Mouse (Mus musculus) neural tube, embryonic 13.5 days (tissue): ENCODE data around the gene Vmn1r3. TPM values are rescaled to one million over a fixed set of nuclear protein-coding genes. Genes with fewer than 3 reads are reported as not detected.
"Not testable (repeated sequence)": the region's sequence is repeated elsewhere in the genome, so short reads cannot be mapped to it uniquely, and the experiment has no call there.

Experiments
- ATAC-seq: fragments of 200-750 bp; cut with Nextera tagmentation; 2 replicates; pipeline ENCODE4 v1.8.0; 2017; ENCODE audit warnings: low read depth, mild to moderate bottlenecking, moderate TSS enrichment, moderate library complexity
- H3K27ac ChIP-seq: fragments of 300-500 bp; sonication (generic); replicated peaks from 2 replicates; pipeline ENCODE4 v1.5.1; 2015; ENCODE audit warnings: moderate library complexity, mild to moderate bottlenecking, inconsistent platforms
- H3K27me3 ChIP-seq: fragments of 300-500 bp; sonication (generic); 2 replicates; pipeline ENCODE4 v1.6.1; 2015; ENCODE audit warnings: mild to moderate bottlenecking, inconsistent platforms
- H3K36me3 ChIP-seq: fragments of 300-500 bp; sonication (generic); 2 replicates; pipeline ENCODE4 v1.6.1; 2015; ENCODE audit warnings: mild to moderate bottlenecking, inconsistent platforms
- H3K4me1 ChIP-seq: fragments of 300-500 bp; sonication (generic); replicated peaks from 2 replicates; pipeline ENCODE4 v1.6.1; 2015; ENCODE audit warnings: inconsistent platforms
- H3K4me2 ChIP-seq: fragments of 300-500 bp; sonication (generic); 2 replicates; pipeline ENCODE4 v1.6.1; 2015; ENCODE audit warnings: inconsistent platforms, mild to moderate bottlenecking, moderate library complexity
- H3K4me3 ChIP-seq: fragments of 300-500 bp; sonication (generic); 2 replicates; pipeline ENCODE4 v1.5.1; 2015; ENCODE audit warnings: mild to moderate bottlenecking, inconsistent platforms
- H3K9ac ChIP-seq: fragments of 300-500 bp; sonication (generic); 2 replicates; pipeline ENCODE4 v1.6.1; 2015; ENCODE audit warnings: moderate library complexity, mild to moderate bottlenecking, inconsistent platforms
- H3K9me3 ChIP-seq: fragments of 300-500 bp; sonication (generic); 2 replicates; pipeline ENCODE4 v1.6.1; 2016; ENCODE audit warnings: inconsistent platforms
- WGBS: fragments of 180-500 bp; shearing (Covaris S2); methylation state at CpG from one replicate; pipeline ENCODE4 v1.1.7; 2015; 5-methylcytosine and 5-hydroxymethylcytosine counted together
- polyA plus RNA-seq: library from polyadenylated mRNA; unstranded; fragments of >200 nt; fragmentation: Nextera tagmentation; extraction: Ambion mirVana; gene quantifications from 2 replicates; pipeline ENCODE4 v1.2.1, GENCODE M21; 2015

Gene Vmn1r3
- polyA plus RNA-seq, 1 experiment from 2014 or later: not detected

- H3K36me3 ChIP-seq, H3K4me3 ChIP-seq: not testable (repeated sequence)
- WGBS: 64% methylated on average over 1 of the region's 1 CpGs
Observed at GRCm38 (mm10) chr4:3209643-3210217, 24.6 kb upstream of the Vmn1r3 start.

DNA sequence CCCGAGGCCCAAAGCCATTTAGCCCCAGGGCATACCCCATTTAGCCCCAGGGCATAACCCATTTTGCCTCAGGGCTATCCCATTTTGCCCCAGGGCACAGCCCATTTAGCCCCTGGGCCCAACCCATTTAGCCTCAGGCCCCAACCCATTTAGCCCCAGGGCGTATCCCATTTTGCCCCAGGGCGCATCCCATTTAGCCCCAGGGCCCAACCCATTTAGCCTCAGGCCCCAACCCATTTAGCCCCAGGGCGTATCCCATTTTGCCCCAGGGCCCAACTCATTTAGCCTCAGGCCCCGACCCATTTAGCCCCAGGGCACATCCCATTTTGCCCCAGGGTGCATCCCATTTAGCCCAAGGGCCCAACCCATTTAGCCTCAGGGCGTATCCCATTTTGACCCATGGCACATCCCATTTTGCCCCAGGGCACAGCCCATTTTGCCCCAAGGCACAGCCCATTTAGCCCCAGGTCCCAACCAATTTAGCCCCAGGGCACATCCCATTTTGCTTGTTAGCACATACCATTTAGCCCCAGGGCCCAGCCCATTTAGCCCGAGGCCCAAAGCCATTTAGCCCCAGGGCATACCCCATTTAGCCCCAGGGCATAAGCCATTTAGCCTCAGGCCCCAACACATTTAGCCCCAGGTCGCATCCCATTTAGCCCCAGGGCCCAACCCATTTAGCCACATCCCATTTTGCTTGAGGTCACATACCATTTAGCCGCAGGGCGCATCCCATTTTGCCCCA, 8.2 kb downstream of the Vmn1r3 start:
- 86% methylated on average over 10 of the region's 10 CpGs for WGBS
- not testable (repeated sequence) for H3K27ac ChIP-seq, H3K4me1 ChIP-seq, H3K4me3 ChIP-seq, H3K4me2 ChIP-seq, H3K27me3 ChIP-seq, ATAC-seq, H3K9ac ChIP-seq, H3K36me3 ChIP-seq
- peaks cover 56% of the 10 kb centered on the region for H3K9me3 ChIP-seq

More at GRCm38 (mm10) chr4:3209643-3210217, 24.6 kb upstream of the Vmn1r3 start:
- not testable (repeated sequence) for H3K9ac ChIP-seq, ATAC-seq, H3K27ac ChIP-seq, H3K4me1 ChIP-seq, H3K9me3 ChIP-seq, H3K4me2 ChIP-seq, H3K27me3 ChIP-seq

- H3K27ac ChIP-seq, ATAC-seq, H3K4me1 ChIP-seq, H3K27me3 ChIP-seq, H3K9ac ChIP-seq, H3K4me3 ChIP-seq, H3K36me3 ChIP-seq, H3K4me2 ChIP-seq: not testable (repeated sequence)
- H3K9me3 ChIP-seq: peaks cover 54% of the 10 kb centered on the region
- 88% methylated on average over 6 of the region's 6 CpGs for WGBS
Observed at GRCm38 (mm10) chr4:3176195-3176594, 9.0 kb downstream of the Vmn1r3 start.

GRCm38 (mm10) chr4:3175756-3176155, 9.4 kb downstream of the Vmn1r3 start:
- H3K27me3 ChIP-seq, ATAC-seq, H3K36me3 ChIP-seq, H3K4me2 ChIP-seq, H3K9ac ChIP-seq, H3K4me1 ChIP-seq, H3K4me3 ChIP-seq, H3K27ac ChIP-seq: not testable (repeated sequence)
- H3K9me3 ChIP-seq: peaks cover 49% of the 10 kb centered on the region
- 91% methylated on average over 7 of the region's 8 CpGs for WGBS

DNA sequence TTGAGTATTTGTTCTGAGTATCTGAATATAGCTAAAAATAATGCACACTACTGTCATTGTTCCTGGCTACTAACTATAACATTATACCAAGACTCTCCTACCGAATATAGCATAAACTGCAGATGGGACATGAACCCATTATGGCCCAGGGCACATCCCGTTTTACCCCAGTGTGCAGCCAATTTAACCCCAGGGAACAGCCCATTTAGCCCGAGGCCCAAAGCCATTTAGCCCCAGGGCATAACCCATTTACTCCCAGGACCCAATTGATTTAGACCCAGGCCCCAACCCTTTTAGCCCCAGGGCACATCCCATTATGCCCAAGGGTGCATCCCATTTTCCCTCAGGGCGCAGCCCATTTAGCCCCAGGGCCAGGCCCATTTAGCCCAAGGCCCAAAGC, 10.6 kb downstream of the Vmn1r3 start:
- H3K9me3 ChIP-seq: peaks cover 43% of the 10 kb centered on the region
- not testable (repeated sequence) for H3K4me3 ChIP-seq, H3K27ac ChIP-seq, H3K36me3 ChIP-seq, ATAC-seq, H3K27me3 ChIP-seq, H3K4me1 ChIP-seq, H3K4me2 ChIP-seq, H3K9ac ChIP-seq
- 75% methylated on average over 4 of the region's 4 CpGs for WGBS

DNA sequence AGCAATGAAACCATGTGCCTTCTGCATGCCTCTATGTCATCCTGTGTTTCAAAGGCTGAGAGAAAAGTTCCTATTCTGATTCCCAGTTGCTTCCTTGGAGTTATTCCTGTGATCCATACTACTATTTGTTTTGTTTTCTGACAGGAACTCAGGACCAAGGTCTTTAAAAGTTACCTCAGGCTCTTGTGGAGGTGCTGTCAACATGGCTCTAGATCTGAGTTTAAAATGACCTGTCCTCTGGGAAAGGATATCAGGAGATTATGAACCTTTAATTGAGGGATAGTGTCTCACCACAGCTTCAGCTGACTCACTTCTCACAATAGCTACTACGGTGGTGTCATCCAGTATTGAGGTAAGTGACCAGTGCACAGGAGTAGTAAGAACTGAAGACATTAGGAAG, 18.1 kb downstream of the Vmn1r3 start, which contains the start of gene Vmn1r2:
Gene Vmn1r2 (plus strand): TSS at position 301 of the 400 bp plus-strand sequence.
- H3K27me3 ChIP-seq, ATAC-seq, H3K4me2 ChIP-seq, H3K4me3 ChIP-seq, H3K36me3 ChIP-seq, H3K27ac ChIP-seq, H3K4me1 ChIP-seq, H3K9ac ChIP-seq: not testable (repeated sequence)
- no CpG with 5 or more reads among the region's 1 CpGs for whole genome bisulfite sequencing
- peaks cover 18% of the 10 kb centered on the region for H3K9me3 ChIP-seq

DNA sequence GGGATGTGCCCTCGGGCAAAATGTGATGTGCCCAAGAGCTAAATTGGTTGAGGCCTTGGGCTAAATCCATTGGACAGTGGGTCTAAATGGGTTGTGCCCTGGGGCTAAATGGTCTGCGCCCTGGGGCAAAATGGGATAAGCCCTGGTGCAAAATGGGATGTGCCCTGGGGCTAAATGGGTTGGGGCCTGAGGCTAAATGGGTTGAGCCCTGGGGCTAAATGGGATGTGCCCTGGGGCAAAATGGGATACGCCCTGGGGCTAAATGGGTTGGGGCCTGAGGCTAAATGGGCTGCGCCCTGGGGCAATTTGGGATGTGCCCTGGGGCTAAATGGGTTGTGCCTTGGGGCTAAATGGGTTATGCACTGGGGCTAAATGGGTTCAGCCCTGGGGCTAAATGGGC, 20.1 kb downstream of the Vmn1r3 start:
- H3K4me2 ChIP-seq: no peak overlapping the region
- WGBS: 85% methylated on average over 4 of the region's 4 CpGs
- H3K36me3 ChIP-seq: no peaks in the 10 kb centered on the region
- no peaks in the 10 kb centered on the region for H3K27me3 ChIP-seq
- peaks cover 18% of the 10 kb centered on the region for H3K9me3 ChIP-seq
- no peak overlapping the region for H3K4me3 ChIP-seq
- H3K9ac ChIP-seq: no peak overlapping the region
- no peak overlapping the region for H3K27ac ChIP-seq
- no peak for ATAC-seq
- no peaks in the 10 kb centered on the region for H3K4me1 ChIP-seq

DNA sequence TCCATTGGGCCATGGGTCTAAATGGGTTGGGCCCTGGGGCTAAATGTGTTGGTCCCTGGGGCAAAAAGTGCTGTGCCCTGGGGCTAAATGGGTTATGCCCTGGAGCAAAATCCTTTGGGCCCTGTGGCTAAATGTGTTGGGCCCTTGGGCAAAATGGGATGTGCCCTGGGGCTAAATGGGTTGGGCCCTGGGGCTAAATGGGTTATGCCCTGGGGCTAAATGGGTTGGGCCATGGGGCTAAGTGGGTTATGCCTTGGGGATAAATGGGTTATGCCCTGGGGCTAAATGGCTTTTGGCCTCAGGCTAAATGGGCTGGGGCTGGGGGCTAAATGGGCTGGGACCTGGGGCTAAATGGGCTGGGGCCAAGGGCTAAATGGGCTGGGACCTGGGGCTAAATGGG, 20.7 kb downstream of the Vmn1r3 start:
- peaks cover 18% of the 10 kb centered on the region for H3K9me3 ChIP-seq
- ATAC-seq, H3K4me2 ChIP-seq, H3K4me3 ChIP-seq, H3K36me3 ChIP-seq, H3K27me3 ChIP-seq, H3K4me1 ChIP-seq, H3K27ac ChIP-seq, H3K9ac ChIP-seq: not testable (repeated sequence)

DNA sequence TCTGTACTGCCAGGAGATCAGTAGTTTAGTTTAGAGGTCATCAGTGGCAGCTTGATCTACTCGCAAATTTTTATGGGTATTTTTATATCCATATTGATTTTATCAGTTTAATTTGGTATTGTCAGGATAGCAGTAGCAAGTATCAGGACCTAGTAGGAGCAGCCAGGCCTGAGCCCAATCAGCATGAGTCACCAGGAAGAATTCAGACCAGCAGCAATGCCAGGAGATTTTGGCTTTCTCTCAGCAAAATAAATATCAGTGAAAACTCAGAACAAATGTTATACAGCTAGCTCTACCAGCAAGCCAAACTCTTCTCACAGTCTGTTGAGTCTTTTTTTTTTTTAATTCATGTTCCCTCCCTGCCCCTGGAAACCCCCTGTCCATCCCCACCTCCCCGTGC, 31.8 kb downstream of the Vmn1r3 start:
- WGBS: 68% methylated on average over 2 of the region's 2 CpGs
- H3K9me3 ChIP-seq, H3K4me3 ChIP-seq, H3K4me2 ChIP-seq, H3K4me1 ChIP-seq, H3K27ac ChIP-seq, H3K9ac ChIP-seq, ATAC-seq, H3K27me3 ChIP-seq, H3K36me3 ChIP-seq: not testable (repeated sequence)

DNA sequence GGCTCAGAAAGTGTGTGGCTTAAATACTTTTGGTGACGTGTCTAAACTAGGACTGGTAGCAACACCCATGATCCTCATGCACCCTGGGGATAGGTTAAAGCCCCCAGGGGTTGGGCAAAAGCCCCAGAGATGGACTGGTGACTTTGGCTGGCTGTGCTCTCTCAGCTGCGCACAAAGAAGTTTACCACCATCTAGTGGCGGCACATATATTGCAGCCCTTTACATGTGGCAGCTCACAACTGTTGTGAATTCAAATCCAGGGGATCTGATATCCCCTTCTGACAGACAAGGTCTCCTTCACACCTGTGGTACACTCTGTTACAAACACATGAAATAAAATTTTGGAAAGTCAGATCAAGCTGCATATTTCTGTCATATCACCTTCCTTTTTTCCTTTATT, 37.2 kb downstream of the Vmn1r3 start:
- not testable (repeated sequence) for H3K9ac ChIP-seq

More for the DNA sequence above, 37.2 kb downstream of the Vmn1r3 start:
- not testable (repeated sequence) for H3K4me3 ChIP-seq, H3K27ac ChIP-seq, ATAC-seq, H3K4me2 ChIP-seq, H3K27me3 ChIP-seq, H3K36me3 ChIP-seq, H3K9me3 ChIP-seq, H3K4me1 ChIP-seq
- no CpG with 5 or more reads among the region's 3 CpGs for WGBS
